ENCODE assay signal across 9 mouse cellular contexts in genomic region chr6:53496325-53496753, GRCm38 (mm10).
DNase-seq lines count a peak whose midpoint lies in the region; ATAC-seq lines count a peak whose summit lies in the region.
"Had no signal": no experiment of that assay in that cellular context is flagged by ENCODE, and none has a peak within 500 bp of the region (broad histone marks: within the 10 kb centered on the region; RNA-seq: fewer than 3 reads in every experiment).

No protein-coding gene starts in this region.

- H3K9ac ChIP-seq in heart, embryonic 16.5 days (ENCODE audit: low read length) = no peak overlapping the region
- no peak overlapping the region for H3K9ac ChIP-seq in liver, embryonic 13.5 days
- H3K9ac ChIP-seq: neural tube, embryonic 12.5 days had no signal

- peaks cover 7% of the 10 kb centered on the region; the same call in 1 of the 2 replicates for H3K4me1 ChIP-seq in heart, embryonic 16.5 days (ENCODE audit: control insufficient read depth, insufficient read depth, low read length)
- H3K4me1 ChIP-seq in liver, embryonic 13.5 days (replicated peaks) = no peaks in the 10 kb centered on the region
- H3K4me1 ChIP-seq: neural tube, embryonic 12.5 days had no signal

- H3K27me3 ChIP-seq in heart, embryonic 16.5 days (ENCODE audit: control insufficient read depth, insufficient read depth, low read length) = no peaks in the 10 kb centered on the region
- no peaks in the 10 kb centered on the region for H3K27me3 ChIP-seq in liver, embryonic 13.5 days
- H3K27me3 ChIP-seq: neural tube, embryonic 12.5 days had no signal

- H3K4me3 ChIP-seq in heart, embryonic 16.5 days (ENCODE audit: low read length) = no peak overlapping the region
- H3K4me3 ChIP-seq in liver, embryonic 13.5 days (replicated peaks) = no peak overlapping the region
- H3K4me3 ChIP-seq: neural tube, embryonic 12.5 days had no signal

- no peaks in the 10 kb centered on the region for H3K36me3 ChIP-seq in heart, embryonic 16.5 days (ENCODE audit: control insufficient read depth, insufficient read depth)
- no peaks in the 10 kb centered on the region for H3K36me3 ChIP-seq in liver, embryonic 13.5 days
- H3K36me3 ChIP-seq: neural tube, embryonic 12.5 days had no signal

- no peak overlapping the region for H3K4me2 ChIP-seq in heart, embryonic 16.5 days (ENCODE audit: low read depth, low read length)
- H3K4me2 ChIP-seq in liver, embryonic 13.5 days = no peak overlapping the region
- H3K4me2 ChIP-seq: neural tube, embryonic 12.5 days had no signal

- no peak overlapping the region; the same call in 1 of the 2 replicates for H3K27ac ChIP-seq in heart, embryonic 16.5 days (ENCODE audit: low read length)
- no peak overlapping the region for H3K27ac ChIP-seq in liver, embryonic 13.5 days
- H3K27ac ChIP-seq: neural tube, embryonic 12.5 days had no signal

- no peaks in the 10 kb centered on the region for H3K9me3 ChIP-seq in heart, embryonic 16.5 days (replicated peaks; ENCODE audit: control insufficient read depth, low read length)
- no peaks in the 10 kb centered on the region for H3K9me3 ChIP-seq in liver, embryonic 13.5 days (replicated peaks)

- WGBS in heart, embryonic 16.5 days = 51% methylated on average over 4 of the region's 4 CpGs
- WGBS in liver, embryonic 13.5 days (ENCODE audit: insufficient replicate concordance) = 41% methylated on average over 4 of the region's 4 CpGs

- DNase-seq in layer of hippocampus, adult 11-12 months (ENCODE audit: low spot score) = peak; percentile 11
- no peak for DNase-seq in layer of hippocampus, postnatal 36 days
- peak; percentile 80 for DNase-seq in adrenal gland, postnatal 10 days
- no peak for DNase-seq in liver, embryonic 13.5 days
- no peak for DNase-seq in thymus, postnatal 25 days
- DNase-seq in left cerebral cortex, adult 9 months (ENCODE audit: low spot score in 2 of 2) = no peak

- peak; percentile 37; the same call in 1 of the 2 replicates for ATAC-seq in heart, embryonic 16.5 days (replicated peaks; ENCODE audit: extremely low read depth, insufficient read depth, low FRiP score)
- ATAC-seq in liver, embryonic 13.5 days (ENCODE audit: low read depth) = peak; percentile 54; the same call in 1 of the 2 replicates
- ATAC-seq in megakaryocyte-erythroid progenitor cell, adult 5-6 weeks (replicated peaks; ENCODE audit: low FRiP score, low TSS enrichment, poor library complexity, severe bottlenecking) = no peak

Comparison
In these comparisons a context has a peak if more than half of its experiments do, and no peak if none do; other contexts are left out.
1. DNase-seq: peak in layer of hippocampus, adult 11-12 months (single experiment) and adrenal gland, postnatal 10 days (single experiment); none in layer of hippocampus, postnatal 36 days (0 of 2), liver, embryonic 13.5 days (single experiment), thymus, postnatal 25 days (single experiment) and left cerebral cortex, adult 9 months (0 of 2).